Mouse (Mus musculus) stomach, postnatal 0 days (tissue): ENCODE measurements around the gene Csrp1. TPM values are rescaled to one million over a fixed set of nuclear protein-coding genes. Genes with fewer than 3 reads are reported as not detected.

Source experiments
- ATAC-seq: fragments of 200-750 bp; cut with Nextera tagmentation; 2 replicates; pipeline ENCODE4 v1.8.0; 2017; ENCODE audit not compliant: low FRiP score, low TSS enrichment
- DNase-seq: peaks from one replicate; pipeline ENCODE4 v3.0.0-alpha.2; 2016; ENCODE audit warnings: low spot score
- H3K27ac ChIP-seq: fragments of 300-500 bp; sonication (generic); replicated peaks from 2 replicates; pipeline ENCODE4 v1.5.1; 2014; ENCODE audit warnings: mild to moderate bottlenecking, control low read depth
- H3K27me3 ChIP-seq: fragments of 300-500 bp; sonication (generic); 2 replicates; pipeline ENCODE4 v1.6.1; 2014; ENCODE audit warnings: low read length; ENCODE audit not compliant: control insufficient read depth, insufficient read depth
- H3K36me3 ChIP-seq: fragments of 300-500 bp; sonication (generic); 2 replicates; pipeline ENCODE4 v1.6.1; 2014; ENCODE audit warnings: low read length, mixed read lengths; ENCODE audit not compliant: control insufficient read depth, insufficient read depth
- H3K4me1 ChIP-seq: fragments of 300-500 bp; sonication (generic); replicated peaks from 2 replicates; pipeline ENCODE4 v1.6.1; 2014; ENCODE audit warnings: antibody characterized with exemption; ENCODE audit not compliant: control insufficient read depth, insufficient read depth
- H3K4me2 ChIP-seq: fragments of 300-500 bp; sonication (generic); replicated peaks from 2 replicates; pipeline ENCODE4 v1.6.1; 2014; ENCODE audit warnings: low read depth, mild to moderate bottlenecking, control low read depth, moderate library complexity
- H3K4me3 ChIP-seq: fragments of 300-500 bp; sonication (generic); 2 replicates; pipeline ENCODE4 v1.5.1; 2014; ENCODE audit warnings: low read depth, low read length, control low read depth
- H3K9ac ChIP-seq: fragments of 300-500 bp; sonication (generic); 2 replicates; pipeline ENCODE4 v1.6.1; 2014; ENCODE audit warnings: mild to moderate bottlenecking, low read length, control low read depth, mixed read lengths
- H3K9me3 ChIP-seq: fragments of 300-500 bp; sonication (generic); 2 replicates; pipeline ENCODE4 v1.6.1; 2016; ENCODE audit warnings: low read length; ENCODE audit not compliant: control insufficient read depth
- CTCF ChIP-seq: IDR thresholded peaks from 2 replicates; pipeline ENCODE4 v1.5.1; 2016; ENCODE audit warnings: antibody characterized with exemption, low read depth, mild to moderate bottlenecking, moderate library complexity
- EP300 ChIP-seq: optimal IDR thresholded peaks from 2 replicates; pipeline ENCODE3; 2016; ENCODE audit warnings: antibody characterized with exemption
- WGBS: fragments of 180-500 bp; shearing (Covaris S2); extraction: QIAGEN DNeasy Blood & Tissue Kit; methylation state at CpG from one replicate; pipeline ENCODE4 v1.1.7; 2014; 5-methylcytosine and 5-hydroxymethylcytosine counted together
- polyA plus RNA-seq: library from polyadenylated mRNA; unstranded; fragments of >200 nt; fragmentation: Nextera tagmentation; extraction: Ambion mirVana; gene quantifications from 2 replicates; pipeline ENCODE4 v1.2.1, GENCODE M21; 2015

Gene Csrp1
- polyA plus RNA-seq, 1 experiment from 2014 or later: 496 TPM

DNA sequence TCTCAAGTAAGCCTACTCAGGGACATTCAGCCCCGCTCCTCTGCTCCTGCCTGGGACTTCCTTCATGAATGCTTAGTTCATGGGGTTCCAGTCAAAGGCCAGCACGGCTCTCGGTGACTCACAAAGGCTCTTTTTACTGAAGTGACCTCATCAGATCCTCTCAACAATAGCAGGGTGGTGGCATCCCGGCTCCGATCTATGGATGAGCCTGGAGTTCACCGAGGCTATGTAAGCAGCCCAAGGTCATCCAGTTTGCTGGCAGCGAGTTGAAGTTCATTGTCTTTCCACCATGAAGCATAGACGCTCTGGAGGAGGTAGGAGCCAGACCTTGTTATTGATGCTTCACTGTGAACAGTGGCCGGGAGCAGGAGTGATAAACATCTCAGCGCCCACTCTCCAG lies 63.0 kb downstream of the Csrp1 start:
- no peak for DNase-seq
- Histone ChIP-seq H3K9me3 (no peaks in the 10 kb centered on the region), H3K9ac (no peak overlapping the region), H3K4me3 (no peak overlapping the region), H3K27me3 (no peaks in the 10 kb centered on the region), H3K27ac (no peak overlapping the region), H3K36me3 (no peaks in the 10 kb centered on the region), H3K4me1 (peaks cover 6% of the 10 kb centered on the region), H3K4me2 (no peak overlapping the region)
- no peak for ATAC-seq
- TF ChIP-seq CTCF (no peak), EP300 (no peak)
- 60% methylated on average over 10 of the region's 10 CpGs for WGBS

GRCm38 (mm10) chr1:135787799-135788198 lies 67.9 kb downstream of the Csrp1 start:
- TF ChIP-seq CTCF (peak; percentile 90), EP300 (no peak)
- no peak overlapping the region for H3K9ac ChIP-seq
- ATAC-seq (peak; percentile 59), DNase-seq (peak; percentile 88)
- no peaks in the 10 kb centered on the region for H3K36me3 ChIP-seq
- no peak overlapping the region for H3K4me2 ChIP-seq
- WGBS: 40% methylated on average over 3 of the region's 3 CpGs
- H3K9me3 ChIP-seq: no peaks in the 10 kb centered on the region
- no peak overlapping the region for H3K4me3 ChIP-seq
- H3K4me1 ChIP-seq: 0 out of 2 replicates have a peak, but pooled peaks cover 2% of the 10 kb centered on the region
- no peak overlapping the region for H3K27ac ChIP-seq
- no peaks in the 10 kb centered on the region for H3K27me3 ChIP-seq

DNA sequence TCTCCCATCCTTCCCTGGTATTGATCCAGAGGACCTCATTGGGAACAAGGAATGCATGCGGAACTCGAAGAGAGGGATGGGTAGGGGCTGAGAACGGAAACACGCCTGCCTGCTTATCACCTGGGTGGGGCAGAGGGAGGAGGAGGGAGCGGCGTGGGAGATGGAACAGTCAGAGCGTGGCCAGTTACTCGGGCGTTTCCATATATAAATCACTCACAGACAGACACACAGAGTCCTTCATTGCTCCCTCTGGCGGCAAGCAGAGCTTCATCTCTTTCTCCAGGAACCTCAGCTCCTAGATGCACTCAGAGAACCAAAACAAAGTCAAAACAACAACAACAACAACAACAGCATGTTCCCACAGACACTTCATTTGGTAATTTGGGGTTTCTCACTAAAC lies 68.8 kb downstream of the Csrp1 start:
- H3K4me2 ChIP-seq: no peak overlapping the region
- DNase-seq: peak; percentile 71
- no peaks in the 10 kb centered on the region for H3K36me3 ChIP-seq
- H3K4me1 ChIP-seq: peaks cover 5% of the 10 kb centered on the region; the same call in 1 of the 2 replicates
- TF ChIP-seq CTCF (peak; percentile 71), EP300 (no peak)
- H3K9me3 ChIP-seq: no peaks in the 10 kb centered on the region
- ATAC-seq: peak; percentile 42
- 5% methylated on average over 10 of the region's 10 CpGs for WGBS
- H3K9ac ChIP-seq: no peak overlapping the region
- no peak overlapping the region for H3K27ac ChIP-seq
- H3K27me3 ChIP-seq: no peaks in the 10 kb centered on the region
- no peak overlapping the region for H3K4me3 ChIP-seq

DNA sequence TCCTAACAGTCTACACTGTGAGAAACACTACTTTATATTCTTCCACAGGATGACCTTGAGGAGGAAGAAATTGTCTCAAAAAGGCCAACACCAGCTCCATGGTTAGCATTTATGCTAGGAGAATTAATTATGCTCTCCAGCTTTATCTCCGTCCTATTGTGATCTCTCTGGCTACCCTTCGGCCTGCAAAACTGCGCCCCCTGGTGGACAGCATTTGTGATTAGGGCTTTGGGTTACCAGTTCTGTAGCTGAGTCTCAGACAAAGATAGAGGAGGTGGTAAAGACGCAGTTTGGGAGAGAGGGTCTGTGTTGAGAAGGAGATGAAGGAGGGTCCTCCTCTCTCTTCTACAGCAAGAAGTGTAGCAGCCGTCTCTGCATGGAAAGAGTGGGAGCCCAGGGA lies 70.0 kb downstream of the Csrp1 start:
- H3K4me2 ChIP-seq: no peak overlapping the region
- TF ChIP-seq CTCF (peak; percentile 94), EP300 (no peak)
- no peak overlapping the region for H3K27ac ChIP-seq
- ATAC-seq: no peak
- peaks cover 11% of the 10 kb centered on the region for H3K4me1 ChIP-seq
- no peaks in the 10 kb centered on the region for H3K27me3 ChIP-seq
- H3K9ac ChIP-seq: no peak overlapping the region
- no peaks in the 10 kb centered on the region for H3K36me3 ChIP-seq
- no peak overlapping the region for H3K4me3 ChIP-seq
- no peaks in the 10 kb centered on the region for H3K9me3 ChIP-seq
- DNase-seq: peak; percentile 81
- WGBS: 13% methylated on average over 5 of the region's 5 CpGs

- DNase-seq: no peak
- Histone ChIP-seq H3K36me3 (no peaks in the 10 kb centered on the region), H3K27me3 (no peaks in the 10 kb centered on the region), H3K4me3 (no peak overlapping the region), H3K4me1 (peaks cover 12% of the 10 kb centered on the region), H3K9ac (no peak overlapping the region), H3K9me3 (no peaks in the 10 kb centered on the region), H3K27ac (peak overlapping the region; percentile 95), H3K4me2 (no peak overlapping the region)
- 66% methylated on average over 13 of the region's 13 CpGs for WGBS
- TF ChIP-seq CTCF (0 out of 2 replicates have a peak, but pooled peaks have one; percentile 10), EP300 (no peak)
- ATAC-seq: no peak
Measured at GRCm38 (mm10) chr1:135792143-135792939, 72.5 kb downstream of the Csrp1 start.
